Mouse (Mus musculus): ENCODE measurements at regions not wholly inside any gene's neighbourhood (a gene's known extent, or its start where the extent isn't known, plus 50 kb on each side); places are given as distances from the start of the nearest gene placed in this dataset.
A peak's percentile ranks its signal among the peaks of the same experiment; 100 is the strongest.

DNA sequence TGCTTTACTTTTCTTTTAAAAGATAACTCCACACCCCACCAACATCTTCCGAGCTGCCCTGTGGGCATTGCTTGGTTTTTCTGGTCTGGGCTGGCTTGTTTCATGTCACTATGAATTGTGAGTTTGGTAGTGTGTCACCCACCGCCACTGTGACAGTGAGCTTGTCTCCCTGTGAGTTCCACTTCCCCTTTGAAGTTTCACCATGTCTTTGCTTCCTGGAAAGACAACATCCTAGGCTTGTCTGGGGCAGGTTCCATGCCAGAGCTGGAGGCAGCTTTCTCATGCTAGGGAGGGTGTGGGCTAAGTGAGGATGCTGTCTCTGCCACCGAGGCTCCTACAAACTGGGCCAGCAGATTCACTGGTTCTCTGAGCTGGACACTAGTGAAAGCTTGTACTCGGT lies 188.6 kb upstream of the Mvb12b start:
- ATAC-seq (ENCODE audit: low FRiP score, low read depth) (no peak), DNase-seq (ENCODE audit: low spot score) (no peak)
- no peak for TF ChIP-seq POLR2A (IDR thresholded peaks at IDR 0.05; ENCODE audit: borderline replicate concordance, extremely low read depth, insufficient read depth, insufficient read length)
- H3K36me3 ChIP-seq (ENCODE audit: control insufficient read depth, insufficient read depth, low read length): no peaks in the 10 kb centered on the region
- no peaks in the 10 kb centered on the region for H3K27me3 ChIP-seq (ENCODE audit: control insufficient read depth, insufficient read depth, low read length)
- no peak overlapping the region for H3K4me3 ChIP-seq (replicated peaks; ENCODE audit: low read length)
- H3K27ac ChIP-seq (replicated peaks; ENCODE audit: low read depth, low read length): no peak overlapping the region
- H3K9me3 ChIP-seq (ENCODE audit: control insufficient read depth, low read length): no peaks in the 10 kb centered on the region
- no peak overlapping the region for H3K4me2 ChIP-seq (replicated peaks; ENCODE audit: low read depth, low read length, severe bottlenecking)
- no peak overlapping the region for H3K9ac ChIP-seq (ENCODE audit: low read depth, low read length, severe bottlenecking)
- WGBS: 67% methylated on average over 4 of the region's 4 CpGs
- H3K4me1 ChIP-seq (ENCODE audit: control insufficient read depth, insufficient read depth, low read length): no peaks in the 10 kb centered on the region

DNA sequence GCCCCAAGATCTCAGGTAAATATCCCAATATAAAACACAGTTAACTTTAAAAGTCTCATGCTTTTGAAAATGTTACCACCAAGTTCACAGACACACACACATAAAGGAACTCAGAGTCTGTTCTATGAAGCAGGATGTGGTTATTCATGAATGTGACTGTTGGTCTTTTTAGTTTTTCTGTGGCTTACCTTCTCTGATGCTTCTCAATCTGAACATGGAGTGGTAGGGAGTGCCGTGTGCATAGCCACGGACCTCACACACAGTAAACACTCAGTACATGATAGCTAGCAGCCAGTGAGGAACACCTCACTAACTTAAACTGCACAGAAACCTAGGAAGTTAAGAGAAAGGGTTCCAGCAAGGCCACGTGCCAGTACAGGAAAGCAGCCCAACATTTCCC lies 186.3 kb upstream of the Mvb12b start:
- 70% methylated on average over 3 of the region's 3 CpGs for WGBS

GRCm38 (mm10) chr2:34065592-34065991 lies 177.8 kb upstream of the Mvb12b start:
- Histone ChIP-seq H3K36me3 (ENCODE audit: control insufficient read depth, insufficient read depth, low read length) (no peaks in the 10 kb centered on the region), H3K27ac (replicated peaks; ENCODE audit: low read depth, low read length) (no peak overlapping the region), H3K27me3 (ENCODE audit: control insufficient read depth, insufficient read depth, low read length) (no peaks in the 10 kb centered on the region), H3K4me3 (replicated peaks; ENCODE audit: low read length) (no peak overlapping the region), H3K9me3 (ENCODE audit: control insufficient read depth, low read length) (no peaks in the 10 kb centered on the region), H3K4me2 (replicated peaks; ENCODE audit: low read depth, low read length, severe bottlenecking) (no peak overlapping the region), H3K4me1 (ENCODE audit: control insufficient read depth, insufficient read depth, low read length) (no peaks in the 10 kb centered on the region), H3K9ac (ENCODE audit: low read depth, low read length, severe bottlenecking) (no peak overlapping the region)
- TF ChIP-seq POLR2A (IDR thresholded peaks at IDR 0.05; ENCODE audit: borderline replicate concordance, extremely low read depth, insufficient read depth, insufficient read length): no peak
- WGBS: 94% methylated on average over 13 of the region's 13 CpGs
- DNase-seq (ENCODE audit: low spot score) (no peak), ATAC-seq (ENCODE audit: low FRiP score, low read depth) (no peak)

More for the DNA sequence above, 186.3 kb upstream of the Mvb12b start:
- Histone ChIP-seq H3K9ac (ENCODE audit: low read depth, low read length, severe bottlenecking) (no peak overlapping the region), H3K27ac (replicated peaks; ENCODE audit: low read depth, low read length) (no peak overlapping the region), H3K4me3 (replicated peaks; ENCODE audit: low read length) (no peak overlapping the region), H3K4me2 (replicated peaks; ENCODE audit: low read depth, low read length, severe bottlenecking) (no peak overlapping the region), H3K36me3 (ENCODE audit: control insufficient read depth, insufficient read depth, low read length) (no peaks in the 10 kb centered on the region), H3K4me1 (ENCODE audit: control insufficient read depth, insufficient read depth, low read length) (no peaks in the 10 kb centered on the region), H3K27me3 (ENCODE audit: control insufficient read depth, insufficient read depth, low read length) (no peaks in the 10 kb centered on the region), H3K9me3 (ENCODE audit: control insufficient read depth, low read length) (no peaks in the 10 kb centered on the region)
- TF ChIP-seq POLR2A (IDR thresholded peaks at IDR 0.05; ENCODE audit: borderline replicate concordance, extremely low read depth, insufficient read depth, insufficient read length): no peak
- DNase-seq (ENCODE audit: low spot score) (no peak), ATAC-seq (ENCODE audit: low FRiP score, low read depth) (no peak)

- WGBS: 42% methylated on average over 10 of the region's 10 CpGs
- Histone ChIP-seq H3K4me1 (ENCODE audit: control insufficient read depth, insufficient read depth, low read length) (no peaks in the 10 kb centered on the region), H3K4me3 (replicated peaks; ENCODE audit: low read length) (no peak overlapping the region), H3K27me3 (ENCODE audit: control insufficient read depth, insufficient read depth, low read length) (no peaks in the 10 kb centered on the region), H3K4me2 (replicated peaks; ENCODE audit: low read depth, low read length, severe bottlenecking) (no peak overlapping the region), H3K27ac (replicated peaks; ENCODE audit: low read depth, low read length) (no peak overlapping the region), H3K9ac (ENCODE audit: low read depth, low read length, severe bottlenecking) (no peak overlapping the region), H3K36me3 (ENCODE audit: control insufficient read depth, insufficient read depth, low read length) (no peaks in the 10 kb centered on the region), H3K9me3 (ENCODE audit: control insufficient read depth, low read length) (no peaks in the 10 kb centered on the region)
- DNase-seq (ENCODE audit: low spot score) (peak; percentile 60), ATAC-seq (ENCODE audit: low FRiP score, low read depth) (no peak)
- no peak for TF ChIP-seq POLR2A (IDR thresholded peaks at IDR 0.05; ENCODE audit: borderline replicate concordance, extremely low read depth, insufficient read depth, insufficient read length)
These were observed 177.3 kb upstream of the Mvb12b start for GRCm38 (mm10) chr2:34065090-34065489.

DNA sequence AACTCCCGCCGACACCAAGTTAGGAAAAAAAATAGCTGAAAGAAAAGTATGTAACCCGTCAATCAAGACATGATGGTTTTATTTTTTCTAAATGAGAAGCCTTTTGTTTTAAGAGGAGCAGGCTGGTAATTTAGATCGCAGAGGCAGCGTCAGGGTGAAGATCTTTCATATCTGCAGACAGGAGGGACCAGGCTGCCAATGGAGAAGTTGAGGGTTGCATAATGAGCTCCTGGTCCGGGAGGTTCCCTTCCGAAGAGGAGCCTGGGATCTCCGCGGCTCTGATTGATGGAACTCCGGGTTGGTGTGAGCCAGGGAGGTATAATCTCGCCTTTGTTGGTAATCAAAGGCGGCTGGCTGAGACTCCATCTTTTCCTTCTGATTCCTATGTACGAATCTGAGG lies 168.8 kb upstream of the Mvb12b start:
- whole genome bisulfite sequencing: 77% methylated on average over 13 of the region's 13 CpGs

GRCm38 (mm10) chr2:34043064-34043463 lies 155.3 kb upstream of the Mvb12b start:
- Histone ChIP-seq H3K4me2 (replicated peaks; ENCODE audit: low read depth, low read length, severe bottlenecking) (no peak overlapping the region), H3K9me3 (ENCODE audit: control insufficient read depth, low read length) (no peaks in the 10 kb centered on the region), H3K27me3 (ENCODE audit: control insufficient read depth, insufficient read depth, low read length) (no peaks in the 10 kb centered on the region), H3K9ac (ENCODE audit: low read depth, low read length, severe bottlenecking) (no peak overlapping the region), H3K4me1 (ENCODE audit: control insufficient read depth, insufficient read depth, low read length) (0 out of 2 replicates have a peak, but pooled peaks cover 6% of the 10 kb centered on the region), H3K4me3 (replicated peaks; ENCODE audit: low read length) (no peak overlapping the region), H3K36me3 (ENCODE audit: control insufficient read depth, insufficient read depth, low read length) (no peaks in the 10 kb centered on the region), H3K27ac (replicated peaks; ENCODE audit: low read depth, low read length) (no peak overlapping the region)
- DNase-seq (ENCODE audit: low spot score): no peak
- ATAC-seq (ENCODE audit: low FRiP score, low read depth): no peak
- WGBS: 80% methylated on average over 5 of the region's 5 CpGs
- TF ChIP-seq POLR2A (IDR thresholded peaks at IDR 0.05; ENCODE audit: borderline replicate concordance, extremely low read depth, insufficient read depth, insufficient read length): no peak

More for the DNA sequence above, 168.8 kb upstream of the Mvb12b start:
- Histone ChIP-seq H3K4me1 (ENCODE audit: control insufficient read depth, insufficient read depth, low read length) (0 out of 2 replicates have a peak, but pooled peaks cover 5% of the 10 kb centered on the region), H3K4me2 (replicated peaks; ENCODE audit: low read depth, low read length, severe bottlenecking) (no peak overlapping the region), H3K4me3 (replicated peaks; ENCODE audit: low read length) (no peak overlapping the region), H3K27me3 (ENCODE audit: control insufficient read depth, insufficient read depth, low read length) (no peaks in the 10 kb centered on the region), H3K9ac (ENCODE audit: low read depth, low read length, severe bottlenecking) (no peak overlapping the region), H3K27ac (replicated peaks; ENCODE audit: low read depth, low read length) (no peak overlapping the region), H3K9me3 (ENCODE audit: control insufficient read depth, low read length) (no peaks in the 10 kb centered on the region), H3K36me3 (ENCODE audit: control insufficient read depth, insufficient read depth, low read length) (no peaks in the 10 kb centered on the region)
- DNase-seq (ENCODE audit: low spot score): no peak
- ATAC-seq (ENCODE audit: low FRiP score, low read depth): no peak
- TF ChIP-seq POLR2A (IDR thresholded peaks at IDR 0.05; ENCODE audit: borderline replicate concordance, extremely low read depth, insufficient read depth, insufficient read length): no peak
